Mouse (Mus musculus) gastrocnemius, postnatal 36 days (tissue): ENCODE data around the gene Spg20. TPM values are rescaled to one million over a fixed set of nuclear protein-coding genes. Genes with fewer than 3 reads are reported as not detected.

Experiments used
- DNase-seq, 2 experiments: peaks; one replicate each; pipeline ENCODE4 v3.0.0; 2022
- intact Hi-C: fragments of 180-260 bp; cut with DNase I; formaldehyde crosslinking; loops from one replicate; pipeline ENCODE4 v1.15.1; 2025
- microRNA-seq, 2 experiments: library from miRNA; unstranded; fragments of <30 nt; microRNA quantifications; one replicate each; pipeline ENCODE4 v1.2.0; 2021
- total RNA-seq, 2 experiments: library from RNA; stranded (reverse); gene quantifications; 2 replicates each; pipeline ENCODE4 v1.2.3; 2021

The Spg20 gene
- total RNA-seq, 2 experiments from 2014 or later = 22.9 to 28.9 TPM

DNA sequence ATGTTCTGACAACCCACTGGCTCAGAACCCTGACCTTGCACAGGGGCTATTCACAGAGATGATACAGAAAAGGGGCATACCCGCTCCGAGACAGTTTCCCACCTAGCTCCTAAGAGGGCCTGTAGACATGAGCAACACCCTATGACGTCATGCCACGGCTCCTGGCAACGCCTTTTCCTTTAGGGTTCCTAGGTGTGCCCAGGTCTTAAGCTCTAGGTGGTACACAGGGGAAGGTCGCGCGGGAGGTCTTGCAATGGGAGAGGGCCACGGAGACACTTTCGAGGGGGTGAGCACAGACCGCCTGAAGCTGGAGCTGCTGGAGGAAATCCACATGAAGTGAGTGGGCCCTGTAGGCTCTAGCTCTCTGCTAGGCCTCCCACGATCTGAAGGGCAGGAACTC lies 27.9 kb downstream of the Spg20 start:
- intact Hi-C loops = no loop called here
- no peak for DNase-seq

DNA sequence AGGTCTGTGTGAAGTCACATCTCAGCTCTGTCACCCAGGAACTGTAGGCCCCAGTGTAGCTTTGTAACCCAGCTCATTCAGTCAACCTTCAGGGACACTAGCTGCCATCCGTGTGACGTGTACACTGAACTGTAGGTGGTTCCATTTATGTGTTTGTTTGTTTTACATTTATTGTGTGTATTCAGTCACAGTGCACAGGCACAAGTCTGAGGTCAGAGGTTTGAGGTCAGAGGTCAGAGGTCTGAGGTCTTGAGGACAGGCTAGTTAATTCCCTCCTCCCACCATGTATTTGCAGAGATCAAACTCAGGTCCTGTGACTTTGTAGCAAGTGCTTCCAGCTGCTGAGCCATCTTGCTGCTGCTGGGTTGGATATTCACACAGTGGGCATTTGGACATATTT lies 29.5 kb downstream of the Spg20 start:
- DNase-seq = no peak
- intact Hi-C loops = no loop called here

DNA sequence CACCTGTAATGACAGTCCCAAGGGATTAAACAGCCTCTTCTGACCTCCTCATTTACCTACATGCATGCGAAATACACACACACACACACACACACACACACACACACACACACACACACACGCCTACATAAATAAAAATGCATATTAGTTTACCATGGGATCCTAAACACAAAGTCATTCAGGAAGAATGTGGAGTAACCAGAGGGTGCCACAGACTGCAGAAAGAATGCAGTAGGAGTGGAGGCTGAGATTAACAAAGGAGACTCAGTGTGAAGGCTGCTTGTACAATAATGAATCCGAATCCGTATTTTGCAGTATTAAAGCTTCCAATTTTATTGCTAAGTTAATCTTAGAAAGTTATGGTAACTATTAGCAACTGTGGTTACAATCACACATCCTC lies 33.0 kb downstream of the Spg20 start:
- intact Hi-C loops = no loop called here
- DNase-seq = no peak

DNA sequence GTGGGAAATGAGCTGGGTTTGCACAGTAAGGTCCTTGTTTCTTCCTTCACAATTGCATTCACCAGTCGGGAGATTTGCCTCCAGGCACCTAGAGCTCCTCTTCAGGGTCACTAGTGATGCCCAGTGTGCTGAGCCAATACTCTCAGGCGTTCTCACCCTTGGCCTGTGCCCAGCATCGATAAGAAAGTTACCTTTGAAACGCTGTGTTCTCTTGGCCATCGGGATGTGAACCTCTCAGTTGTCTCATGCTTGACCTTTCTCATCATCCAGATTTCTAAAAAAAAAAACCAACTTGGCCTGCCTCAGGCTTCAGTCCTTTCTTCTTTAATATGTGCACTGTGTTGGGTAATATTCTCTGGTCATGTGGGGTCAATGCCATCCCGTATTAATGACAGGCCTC lies 34.5 kb downstream of the Spg20 start:
- intact Hi-C loops = no loop called here

DNA sequence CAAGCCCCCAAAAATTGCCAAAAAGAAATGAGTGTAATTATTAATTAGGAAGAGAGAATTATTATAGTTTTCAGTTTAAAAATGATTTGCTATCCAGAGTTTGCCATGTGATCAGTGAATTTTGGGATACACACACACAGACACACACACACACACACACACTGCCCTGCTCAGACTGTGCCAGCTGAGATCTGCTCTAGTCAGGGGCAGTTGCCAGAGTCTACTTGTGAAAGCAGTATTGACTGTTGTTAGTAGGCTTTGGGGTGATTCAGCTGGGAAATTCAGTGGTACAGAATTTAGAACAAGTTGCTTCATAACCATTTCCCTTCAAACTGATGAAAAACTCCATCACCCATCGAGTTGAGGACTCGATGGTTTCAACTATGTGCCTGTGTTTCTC lies 35.2 kb downstream of the Spg20 start:
- intact Hi-C loops = no loop called here
- DNase-seq = no peak

More for the DNA sequence above, 34.5 kb downstream of the Spg20 start:
- DNase-seq = no peak

DNA sequence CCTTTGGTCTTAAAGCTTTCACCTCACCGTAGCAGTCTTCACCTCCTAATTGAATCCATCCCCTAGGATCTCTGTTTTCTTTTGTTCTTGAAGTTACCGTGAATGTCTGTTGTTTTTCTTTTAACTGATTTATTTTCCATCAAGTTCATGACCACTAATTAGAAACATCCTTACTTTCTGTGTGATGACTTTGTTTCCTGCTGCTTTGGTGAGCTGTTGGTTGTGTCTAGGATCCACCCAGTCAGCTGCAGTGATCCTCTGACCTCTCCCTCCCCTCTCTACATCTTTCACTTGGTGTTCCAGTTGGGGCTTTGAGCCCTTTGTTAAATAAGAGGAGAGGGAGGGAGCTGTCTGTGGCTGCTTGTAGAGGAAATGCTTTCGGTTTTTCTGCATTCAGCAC lies 36.2 kb downstream of the Spg20 start:
- DNase-seq = no peak
- intact Hi-C loops = no loop called here

DNA sequence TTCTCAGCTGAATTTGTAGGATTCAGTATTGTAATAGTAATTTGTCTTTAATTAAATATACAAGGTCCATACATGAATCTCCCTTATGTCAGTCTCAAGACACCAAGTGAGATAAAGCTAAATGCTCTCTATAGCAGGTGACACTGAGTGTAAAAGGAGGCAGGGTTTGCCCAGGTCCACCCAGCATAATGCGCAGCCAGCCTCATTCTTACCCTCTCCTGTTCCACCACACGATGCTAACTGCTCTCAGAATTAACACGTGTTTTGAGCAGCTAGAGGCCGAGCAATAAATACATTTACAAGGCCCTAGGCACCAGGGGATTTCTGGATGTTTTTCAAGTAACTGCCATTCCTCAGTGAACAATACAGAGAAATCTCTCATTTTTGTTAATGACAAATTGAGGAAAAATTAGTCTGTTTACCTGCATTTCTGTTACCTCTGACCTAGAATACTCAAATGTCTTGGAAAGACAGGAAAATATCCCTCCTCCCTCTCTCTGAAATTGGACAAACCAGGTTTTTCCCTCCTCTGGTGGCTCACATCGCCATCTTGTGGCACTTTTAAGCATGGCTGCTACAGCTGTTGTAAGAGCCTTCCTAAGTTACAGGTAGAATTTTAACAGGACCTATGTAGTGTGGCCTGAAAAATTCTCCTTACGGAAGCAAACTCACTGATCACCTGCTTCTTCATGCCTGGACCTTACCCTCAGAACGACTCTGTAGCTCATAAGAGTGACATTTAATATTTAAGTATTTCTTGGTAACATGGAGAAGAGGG lies 39.9 kb downstream of the Spg20 start:
- intact Hi-C loops = loop anchor here (2.0 kb wide), 1 partner anchor 71 kb away; no protein-coding TSS in a partner anchor
- peak; percentile 24 to 45 for DNase-seq

DNA sequence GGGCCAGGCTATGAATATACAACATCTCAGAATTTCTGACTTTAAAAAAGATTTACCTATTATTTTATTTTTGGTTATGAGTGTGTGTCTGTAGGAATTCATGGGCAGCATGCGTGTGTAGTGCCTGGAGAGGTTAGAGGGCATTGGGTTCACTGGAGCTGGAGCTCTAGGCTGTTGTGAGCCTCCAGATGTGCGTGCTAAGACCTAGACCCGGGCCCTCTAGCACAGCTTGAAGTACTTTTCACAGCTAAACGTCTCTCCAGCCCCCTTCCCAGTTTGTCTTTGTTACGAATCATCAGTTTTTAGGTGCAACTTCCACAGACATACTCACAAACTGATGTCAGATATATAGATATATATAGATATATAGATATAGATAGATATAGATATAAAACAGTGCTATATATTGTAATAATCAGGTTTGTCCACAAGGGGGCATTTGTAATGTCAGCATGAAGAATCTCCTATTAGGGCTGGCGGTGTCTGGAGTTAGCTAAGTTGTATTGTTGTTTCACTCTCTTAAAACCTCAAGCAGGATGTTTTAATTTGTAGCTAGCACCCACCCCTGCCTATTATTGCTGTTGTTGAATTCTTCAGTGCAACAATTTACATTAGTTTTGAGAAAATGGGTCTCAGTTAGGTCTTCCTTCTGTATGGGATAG lies 40.9 kb downstream of the Spg20 start:
- intact Hi-C loops = loop anchor here (1.0 kb wide), 1 partner anchor 201 kb away; no protein-coding TSS in a partner anchor
- DNase-seq = no peak

DNA sequence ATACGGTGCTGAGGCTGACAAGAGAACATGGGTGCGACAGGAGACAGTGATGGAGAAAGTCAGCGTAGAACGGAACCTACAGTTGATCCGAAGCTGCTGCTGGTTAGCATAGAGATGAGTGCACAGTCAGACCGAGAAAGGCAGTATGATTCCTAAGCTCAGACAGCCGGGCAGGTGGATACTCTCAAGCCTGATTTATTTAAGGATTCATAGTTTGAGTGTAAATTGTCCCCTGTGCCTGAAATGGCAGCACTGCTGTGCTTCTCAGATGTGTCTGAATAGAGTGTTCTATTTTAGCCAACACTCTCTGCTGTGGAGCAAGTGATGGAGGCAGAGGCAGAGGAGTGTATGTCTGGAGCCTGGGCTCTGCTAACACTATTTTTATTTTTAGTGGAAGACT lies 42.3 kb downstream of the Spg20 start:
- intact Hi-C loops = no loop called here

DNA sequence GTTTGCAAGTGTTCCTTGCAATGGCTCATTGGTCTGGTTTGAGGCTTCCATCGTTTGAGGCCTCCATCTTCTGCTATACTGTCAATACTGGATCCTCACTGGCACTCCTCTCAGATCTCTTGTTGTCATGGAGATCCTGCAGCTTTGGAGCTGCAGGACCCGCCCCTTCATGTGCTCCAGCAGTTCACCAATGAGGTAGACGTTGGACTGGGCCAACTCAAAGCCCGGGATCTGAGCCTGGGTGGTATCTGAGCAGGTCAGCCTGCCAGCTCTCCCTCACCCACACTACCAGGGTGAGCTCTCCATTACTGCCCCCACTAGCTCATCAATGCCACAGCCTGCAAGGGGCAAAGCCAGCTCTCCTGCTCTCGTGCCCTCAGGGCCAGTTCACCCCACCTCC lies 45.5 kb downstream of the Spg20 start:
- intact Hi-C loops = no loop called here

More for the DNA sequence above, 42.3 kb downstream of the Spg20 start:
- no peak for DNase-seq

DNA sequence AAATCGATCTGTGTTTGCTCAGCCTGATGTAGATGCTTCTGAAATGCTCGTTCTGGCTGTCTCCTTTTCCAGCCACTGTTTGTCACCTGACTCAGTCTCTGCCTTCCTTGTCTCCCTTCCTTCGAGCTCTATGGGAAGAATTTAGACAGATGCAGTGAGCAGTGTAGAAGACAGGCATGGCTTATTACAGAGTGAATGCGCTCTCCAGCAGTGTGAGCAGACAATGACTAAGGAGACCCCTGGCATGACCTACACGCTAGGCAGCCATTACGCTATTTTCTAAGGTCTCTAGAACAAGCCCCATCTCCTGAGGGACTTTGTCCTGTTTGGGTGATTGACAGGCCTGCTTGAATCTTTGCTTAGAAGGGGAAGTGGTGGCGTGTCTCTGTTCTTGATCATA lies 49.2 kb downstream of the Spg20 start:
- intact Hi-C loops = no loop called here
- DNase-seq = no peak

More for the DNA sequence above, 45.5 kb downstream of the Spg20 start:
- DNase-seq = no peak

DNA sequence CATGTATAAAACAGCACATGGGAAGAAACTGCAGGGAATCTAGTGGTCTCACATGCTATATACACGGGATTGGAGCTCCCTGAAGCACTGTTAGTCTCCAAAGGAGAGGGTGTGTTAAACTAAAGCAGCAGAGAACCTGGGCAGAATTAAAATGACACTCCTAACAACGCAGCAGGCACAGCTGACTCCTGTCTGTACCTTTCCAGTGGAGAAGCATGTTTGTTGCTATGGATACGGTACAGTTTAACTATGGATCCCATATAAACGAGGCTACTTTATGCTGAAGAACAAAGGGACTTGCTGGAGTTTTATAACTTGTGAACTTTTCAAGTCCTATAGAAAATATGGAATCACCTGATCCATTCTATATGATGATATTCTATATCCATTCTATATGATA lies 51.6 kb downstream of the Spg20 start:
- DNase-seq = no peak
- intact Hi-C loops = no loop called here

DNA sequence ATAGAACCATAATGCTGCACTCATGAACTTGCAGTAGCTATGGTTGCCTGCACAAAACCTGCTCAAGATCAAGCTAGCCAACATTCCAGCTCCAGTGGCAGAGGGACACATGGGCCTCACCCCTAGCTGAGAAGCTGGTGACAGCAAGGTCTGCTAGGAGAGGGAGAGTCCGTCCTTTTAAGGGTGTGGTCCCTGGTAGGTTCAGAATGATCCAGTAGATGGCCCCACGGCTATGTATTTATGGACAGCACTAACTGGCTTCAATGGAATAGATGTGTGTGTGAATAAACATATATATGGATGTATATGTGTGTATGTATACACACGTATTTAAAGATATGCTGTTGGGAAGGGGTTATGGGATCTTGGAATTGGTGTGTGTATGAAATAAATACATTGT lies 60.6 kb downstream of the Spg20 start:
- DNase-seq = no peak
- intact Hi-C loops = no loop called here

DNA sequence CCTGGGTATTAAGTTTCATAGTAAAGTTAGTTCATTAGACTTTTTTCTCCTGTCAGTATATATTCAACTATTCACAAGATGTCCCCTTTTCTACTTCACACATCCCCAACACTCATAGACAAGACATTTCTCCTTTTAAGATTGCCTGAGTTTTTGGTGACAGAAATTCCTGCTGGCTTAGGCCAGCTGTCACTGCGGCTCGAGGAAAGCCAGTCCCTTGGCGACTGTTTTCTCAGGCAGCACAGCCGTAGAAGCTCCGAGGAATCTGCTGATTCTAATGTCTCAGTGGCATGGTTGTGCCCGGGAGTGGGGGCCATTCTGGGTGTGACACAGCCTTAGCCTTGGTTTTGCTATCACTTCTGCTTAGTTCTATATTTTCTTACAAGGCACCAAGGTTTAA lies 65.4 kb downstream of the Spg20 start:
- DNase-seq = no peak
- intact Hi-C loops = no loop called here

DNA sequence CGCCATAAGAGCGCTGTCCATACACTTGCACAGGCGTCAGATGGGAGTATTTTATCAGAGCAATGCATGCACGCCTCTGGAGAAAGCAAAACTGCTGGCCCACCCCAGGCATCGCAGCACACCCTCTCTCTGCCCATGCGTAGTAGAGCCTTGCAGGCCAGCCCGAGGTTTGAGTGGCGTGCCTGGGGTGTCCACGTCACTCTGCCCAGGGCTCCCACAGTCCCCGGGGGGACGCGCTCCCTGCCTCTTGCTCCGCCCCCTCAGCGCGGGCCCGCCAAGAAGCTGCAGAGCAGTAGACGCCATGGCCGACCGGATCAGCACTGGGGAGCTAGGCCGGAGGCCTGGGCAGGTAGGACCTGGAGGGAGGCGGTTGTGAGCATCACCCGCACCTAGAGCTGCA lies 69.9 kb downstream of the Spg20 start, which contains the start of gene Sohlh2:
Gene Sohlh2, plus strand, starts transcription at position 263 of the 400 bp plus-strand sequence.
- intact Hi-C loops = no loop called here
- no peak for DNase-seq

Small RNAs within 50 kb of the gene (microRNA-seq; reads per million reads assigned to microRNA genes)
- 0 reads per million in 2 experiments for gene Gm22029

Other genes starting within 250 kb of the Spg20 start
- not detected for gene Sertm1, start 196.2 kb upstream of the Spg20 start, total RNA-seq
- not detected for gene Ccna1, start 56.6 kb upstream of the Spg20 start, total RNA-seq
- under 1 TPM in 1 of 2 experiments, not detected in 1; 0.08 TPM for gene Ccdc169, start 25.2 kb downstream of the Spg20 start, total RNA-seq
- not detected for gene Sohlh2, start 69.9 kb downstream of the Spg20 start, total RNA-seq
- 1 to 10 TPM; 2.6 to 5.7 TPM for gene Dclk1, start 130.3 kb downstream of the Spg20 start, total RNA-seq